Mouse (Mus musculus) kidney, embryonic 16.5 days (tissue): Measurements from ENCODE around the gene Klc1. TPM values are rescaled to one million over a fixed set of nuclear protein-coding genes. Genes with fewer than 3 reads are reported as not detected.

ENCODE experiments used
- ATAC-seq: fragments of 200-750 bp; cut with Nextera tagmentation; 2 replicates; pipeline ENCODE4 v1.8.0; 2017; ENCODE audit warnings: moderate TSS enrichment; ENCODE audit not compliant: low FRiP score, low TSS enrichment
- H3K27ac ChIP-seq: fragments of 300-500 bp; sonication (generic); 2 replicates; pipeline ENCODE4 v1.5.1; 2014; ENCODE audit warnings: low read length
- H3K27me3 ChIP-seq: fragments of 300-500 bp; sonication (generic); 2 replicates; pipeline ENCODE4 v1.6.1; 2014; ENCODE audit warnings: low read length, control low read depth, mixed read lengths; ENCODE audit not compliant: insufficient read depth
- H3K36me3 ChIP-seq: fragments of 300-500 bp; sonication (generic); 2 replicates; pipeline ENCODE4 v1.6.1; 2014; ENCODE audit warnings: low read length, control low read depth, mixed read lengths; ENCODE audit not compliant: insufficient read depth
- H3K4me1 ChIP-seq: fragments of 300-500 bp; sonication (generic); 2 replicates; pipeline ENCODE4 v1.6.1; 2014; ENCODE audit warnings: low read length, control low read depth, mixed read lengths; ENCODE audit not compliant: insufficient read depth
- H3K4me2 ChIP-seq: fragments of 300-500 bp; sonication (generic); replicated peaks from 2 replicates; pipeline ENCODE4 v1.6.1; 2014; ENCODE audit warnings: low read depth, low read length
- H3K4me3 ChIP-seq: fragments of 300-500 bp; sonication (generic); 2 replicates; pipeline ENCODE4 v1.5.1; 2014; ENCODE audit warnings: mild to moderate bottlenecking, low read length
- H3K9ac ChIP-seq: fragments of 300-500 bp; sonication (generic); replicated peaks from 2 replicates; pipeline ENCODE4 v1.6.1; 2014; ENCODE audit warnings: low read length
- H3K9me3 ChIP-seq: fragments of 300-500 bp; sonication (generic); 2 replicates; pipeline ENCODE4 v1.6.1; 2016; ENCODE audit warnings: low read length, control low read depth
- WGBS: fragments of 180-500 bp; shearing (Covaris S2); extraction: QIAGEN DNeasy Blood & Tissue Kit; methylation state at CpG from one replicate; pipeline ENCODE4 v1.1.7; 2014; 5-methylcytosine and 5-hydroxymethylcytosine counted together
- polyA plus RNA-seq: library from polyadenylated mRNA; unstranded; fragments of >200 nt; fragmentation: Nextera tagmentation; extraction: Ambion mirVana; gene quantifications from 2 replicates; pipeline ENCODE4 v1.2.1, GENCODE M21; 2015

Klc1 gene
- polyA plus RNA-seq, 1 experiment from 2014 or later = 101 TPM

DNA sequence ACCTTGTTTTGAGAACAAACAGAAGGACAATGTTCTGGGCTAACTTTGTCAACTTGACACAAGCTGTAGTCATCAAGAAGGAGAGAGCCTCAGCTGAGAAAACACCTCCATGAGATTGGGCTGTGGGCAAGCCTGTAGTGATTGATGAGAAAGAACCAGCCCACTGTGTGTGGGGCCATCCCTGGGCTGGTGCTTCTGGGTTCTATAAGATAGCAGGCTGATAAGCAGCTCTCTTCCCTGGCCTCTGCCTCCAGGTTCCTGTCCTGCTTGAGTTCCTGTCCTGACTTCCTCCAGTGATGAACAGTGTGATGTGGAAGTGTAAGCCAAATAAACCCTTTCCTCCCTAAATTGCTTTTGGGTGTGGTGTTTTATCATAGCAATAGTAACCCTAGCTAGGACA lies 3.9 kb upstream of the Klc1 start:
- no peak overlapping the region for H3K27ac ChIP-seq
- no peaks in the 10 kb centered on the region for H3K36me3 ChIP-seq
- no peak for ATAC-seq
- H3K4me1 ChIP-seq = peaks cover 11% of the 10 kb centered on the region
- H3K27me3 ChIP-seq = no peaks in the 10 kb centered on the region
- H3K4me3 ChIP-seq = no peak overlapping the region
- H3K4me2 ChIP-seq = no peak overlapping the region
- no peak overlapping the region for H3K9ac ChIP-seq
- H3K9me3 ChIP-seq = no peaks in the 10 kb centered on the region

GRCm38 (mm10) chr12:111755231-111755630 lies 3.4 kb upstream of the Klc1 start:
- Histone ChIP-seq H3K4me1 (peaks cover 16% of the 10 kb centered on the region), H3K9ac (no peak overlapping the region), H3K27ac (no peak overlapping the region), H3K9me3 (no peaks in the 10 kb centered on the region), H3K4me3 (no peak overlapping the region), H3K27me3 (no peaks in the 10 kb centered on the region), H3K36me3 (no peaks in the 10 kb centered on the region), H3K4me2 (no peak overlapping the region)
- ATAC-seq = no peak
- 52% methylated on average over 2 of the region's 2 CpGs for WGBS

DNA sequence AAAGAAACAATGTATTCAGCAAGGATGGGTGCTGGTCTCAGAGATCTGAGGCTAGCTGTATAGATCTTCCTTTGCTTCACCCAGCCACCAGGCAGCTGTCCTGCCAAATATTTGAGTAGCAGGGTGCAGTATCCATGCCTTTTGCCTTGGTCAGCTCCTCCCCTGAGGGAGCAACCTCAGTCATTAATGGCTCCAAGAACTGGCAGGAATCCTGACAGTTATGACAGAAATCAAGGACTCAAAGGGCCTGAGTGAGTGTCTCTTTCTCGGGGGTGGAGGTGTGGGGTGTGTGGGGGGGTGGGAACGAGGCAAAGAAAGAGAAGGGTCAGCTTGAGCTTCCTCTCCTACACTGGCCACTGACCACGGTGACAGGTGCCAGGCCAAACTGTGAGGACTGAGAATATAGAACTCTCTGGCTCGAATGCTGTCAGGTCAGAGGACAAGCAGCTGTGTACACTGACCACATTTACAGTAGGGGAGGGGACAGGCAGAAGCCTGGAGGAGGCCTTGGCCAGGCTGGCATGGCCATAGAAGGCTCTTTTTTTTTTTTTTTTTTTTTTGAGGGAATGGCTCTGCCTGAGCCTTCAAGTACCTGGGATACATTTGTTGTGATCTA lies 2.5 kb upstream of the Klc1 start:
- H3K27ac ChIP-seq = no peak overlapping the region
- 24% methylated on average over 4 of the region's 4 CpGs for WGBS
- H3K4me1 ChIP-seq = peaks cover 24% of the 10 kb centered on the region
- H3K9ac ChIP-seq = no peak overlapping the region
- no peaks in the 10 kb centered on the region for H3K36me3 ChIP-seq
- ATAC-seq = no peak
- no peaks in the 10 kb centered on the region for H3K27me3 ChIP-seq
- H3K4me2 ChIP-seq = no peak overlapping the region
- no peaks in the 10 kb centered on the region for H3K9me3 ChIP-seq
- no peak overlapping the region for H3K4me3 ChIP-seq

GRCm38 (mm10) chr12:111756698-111757082 lies 2.0 kb upstream of the Klc1 start:
- Histone ChIP-seq H3K4me3 (no peak overlapping the region), H3K36me3 (no peaks in the 10 kb centered on the region), H3K4me2 (no peak overlapping the region), H3K9ac (no peak overlapping the region), H3K4me1 (peaks cover 24% of the 10 kb centered on the region), H3K9me3 (no peaks in the 10 kb centered on the region), H3K27me3 (no peaks in the 10 kb centered on the region), H3K27ac (no peak overlapping the region)
- no peak for ATAC-seq
- WGBS = 22% methylated on average over 5 of the region's 5 CpGs

DNA sequence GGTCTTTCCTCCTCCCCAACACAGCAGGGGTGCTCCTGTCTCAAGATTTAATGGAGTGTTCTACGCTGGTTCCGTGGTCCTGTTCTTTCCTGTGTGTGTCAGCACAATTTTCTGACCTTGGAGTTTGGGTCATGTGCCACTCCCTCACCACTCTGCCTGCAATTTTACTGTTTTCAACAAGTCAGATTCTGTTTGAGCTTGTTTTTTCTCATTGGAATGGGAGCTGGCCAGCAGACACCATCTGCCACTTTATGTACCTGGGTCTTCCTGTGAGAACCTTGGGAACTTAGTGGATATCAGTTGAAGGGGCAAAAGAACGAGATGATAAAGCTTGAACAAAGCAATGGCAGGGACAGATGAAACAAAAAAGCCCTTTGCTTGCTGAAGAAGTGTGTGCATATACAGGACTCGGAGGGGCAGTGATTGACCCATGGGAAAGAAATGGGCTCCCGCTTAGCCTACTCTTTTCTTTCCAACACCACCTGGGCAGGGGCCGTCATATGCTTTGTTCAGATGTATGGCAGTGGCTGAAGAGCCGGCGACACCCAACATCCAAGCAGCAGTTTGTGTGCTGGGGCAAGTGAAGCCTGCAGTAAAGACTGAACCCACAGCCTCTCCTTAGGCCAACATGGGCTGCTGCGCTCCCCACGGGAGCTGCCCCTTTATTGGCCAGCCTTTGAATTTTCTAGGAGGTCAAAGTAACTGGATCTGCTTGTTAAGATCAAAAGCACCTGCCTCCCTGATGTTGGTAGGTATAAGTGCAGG lies 906 bp upstream of the Klc1 start:
- Histone ChIP-seq H3K27me3 (no peaks in the 10 kb centered on the region), H3K4me2 (peak overlapping the region; percentile 68)
- 47% methylated on average over 10 of the region's 10 CpGs for WGBS

DNA sequence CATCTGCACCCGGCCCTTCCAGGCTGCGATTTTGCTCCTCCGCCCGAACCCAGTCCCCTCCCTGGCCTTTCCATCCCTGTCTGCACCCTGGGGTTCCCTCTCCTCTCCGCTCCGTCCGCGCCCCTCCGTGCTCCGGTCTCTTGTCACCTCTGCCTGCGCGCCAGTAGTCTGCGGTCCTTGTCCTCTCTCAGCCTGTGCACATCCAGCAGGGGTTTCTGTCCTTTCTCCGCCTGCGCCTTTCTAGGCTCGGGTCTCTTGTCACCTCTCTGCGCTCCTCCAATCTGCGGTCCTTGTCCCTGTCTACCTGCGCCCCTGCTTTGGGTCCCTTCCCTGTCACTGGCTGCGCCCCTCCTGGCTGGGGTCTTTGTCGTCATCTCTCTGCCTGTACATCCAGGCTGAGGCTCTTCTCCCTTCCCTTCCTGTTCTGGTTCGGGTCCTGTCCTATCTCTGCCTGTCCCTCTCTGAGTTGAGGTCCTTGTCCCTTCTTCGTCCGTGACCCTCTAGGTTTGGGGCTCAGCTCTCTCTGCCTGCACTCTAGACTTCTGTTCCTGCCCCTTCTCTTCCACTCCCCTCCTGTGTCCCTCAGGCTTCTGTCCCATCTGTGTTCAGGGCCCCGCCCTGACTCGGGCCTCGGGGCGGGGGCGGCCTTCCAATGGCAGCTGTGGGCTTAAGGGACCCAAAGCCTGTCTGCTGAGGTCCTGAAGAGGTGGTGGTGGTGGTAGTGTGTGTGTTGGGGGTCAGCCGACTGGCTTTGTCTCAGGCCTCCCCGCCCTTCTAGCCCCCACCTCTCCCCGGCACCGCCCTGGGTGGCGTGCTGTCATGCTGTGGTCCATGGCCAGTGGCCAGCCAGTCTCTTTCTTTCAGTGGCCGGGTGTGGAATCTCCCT lies 770 bp downstream of the Klc1 start:
- Histone ChIP-seq H3K27ac (peak overlapping the region; percentile 86), H3K9me3 (no peaks in the 10 kb centered on the region), H3K4me2 (peak overlapping the region; percentile 68), H3K27me3 (no peaks in the 10 kb centered on the region), H3K4me1 (peaks cover 30% of the 10 kb centered on the region), H3K4me3 (peak overlapping the region; percentile 96), H3K9ac (peak overlapping the region; percentile 95), H3K36me3 (peaks cover 9% of the 10 kb centered on the region; the same call in 1 of the 2 replicates)
- WGBS = 1% methylated on average over 35 of the region's 35 CpGs
- peak; percentile 14; the same call in 1 of the 2 replicates for ATAC-seq

More for the DNA sequence above, 906 bp upstream of the Klc1 start:
- no peak overlapping the region for H3K27ac ChIP-seq
- peaks cover 29% of the 10 kb centered on the region for H3K4me1 ChIP-seq
- H3K36me3 ChIP-seq = peaks cover 3% of the 10 kb centered on the region; the same call in 1 of the 2 replicates
- peak overlapping the region; percentile 95 for H3K9ac ChIP-seq
- H3K9me3 ChIP-seq = no peaks in the 10 kb centered on the region
- ATAC-seq = no peak
- H3K4me3 ChIP-seq = peak overlapping the region; percentile 96

GRCm38 (mm10) chr12:111760306-111760908 lies 1.8 kb downstream of the Klc1 start:
- Histone ChIP-seq H3K9ac (no peak overlapping the region), H3K27me3 (no peaks in the 10 kb centered on the region), H3K4me3 (peak overlapping the region; percentile 96), H3K27ac (peak overlapping the region; percentile 86; the same call in 1 of the 2 replicates), H3K9me3 (no peaks in the 10 kb centered on the region), H3K4me2 (peak overlapping the region; percentile 68), H3K36me3 (peaks cover 9% of the 10 kb centered on the region; the same call in 1 of the 2 replicates), H3K4me1 (peaks cover 30% of the 10 kb centered on the region)
- WGBS = 52% methylated on average over 7 of the region's 7 CpGs
- no peak for ATAC-seq

DNA sequence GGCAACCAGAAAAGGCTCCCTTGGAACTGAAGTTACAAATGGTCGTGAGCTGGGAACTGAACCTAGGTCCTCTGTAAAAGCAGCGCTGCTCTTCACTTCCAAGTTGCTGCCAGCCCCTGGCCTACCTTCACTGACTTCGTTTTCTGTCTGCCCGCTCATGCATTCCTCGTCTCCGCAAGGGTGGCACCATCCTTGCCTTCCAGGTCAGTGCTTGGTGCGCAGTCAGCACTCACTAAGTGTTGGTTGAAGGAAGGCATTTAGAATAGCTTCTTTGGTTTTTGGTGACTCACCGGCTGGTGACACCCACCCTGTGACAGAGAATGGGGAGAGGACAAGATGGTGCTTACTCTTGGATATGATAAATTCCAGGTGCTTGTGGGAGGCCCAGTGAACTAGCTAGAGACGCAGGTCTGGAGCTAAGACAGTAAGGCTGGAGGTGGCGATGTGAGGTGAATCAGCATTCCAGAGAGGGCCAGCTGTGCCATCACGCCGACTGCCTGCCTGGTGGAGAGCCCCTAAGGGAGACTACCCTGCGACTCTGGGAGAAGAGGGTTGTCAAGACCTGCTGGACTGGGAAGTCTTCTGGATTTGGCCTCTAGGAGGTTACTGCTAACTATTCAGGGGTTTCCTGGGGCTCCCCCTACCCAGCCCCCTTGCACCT lies 4.1 kb downstream of the Klc1 start:
- no peak overlapping the region for H3K4me2 ChIP-seq
- H3K4me3 ChIP-seq = no peak overlapping the region
- no peaks in the 10 kb centered on the region for H3K9me3 ChIP-seq
- H3K9ac ChIP-seq = no peak overlapping the region
- ATAC-seq = no peak
- no peaks in the 10 kb centered on the region for H3K27me3 ChIP-seq
- no peak overlapping the region for H3K27ac ChIP-seq
- peaks cover 9% of the 10 kb centered on the region; the same call in 1 of the 2 replicates for H3K36me3 ChIP-seq
- WGBS = 91% methylated on average over 13 of the region's 13 CpGs
- H3K4me1 ChIP-seq = peaks cover 41% of the 10 kb centered on the region
